Mouse (Mus musculus): ENCODE data around the gene Ggt1. TPM values are rescaled to one million over a fixed set of nuclear protein-coding genes. Genes with fewer than 3 reads are reported as not detected.

The Ggt1 gene
- polyA plus RNA-seq (2012; rRNA removed) = 3.8 and 4.7 TPM in 2 replicates

DNA sequence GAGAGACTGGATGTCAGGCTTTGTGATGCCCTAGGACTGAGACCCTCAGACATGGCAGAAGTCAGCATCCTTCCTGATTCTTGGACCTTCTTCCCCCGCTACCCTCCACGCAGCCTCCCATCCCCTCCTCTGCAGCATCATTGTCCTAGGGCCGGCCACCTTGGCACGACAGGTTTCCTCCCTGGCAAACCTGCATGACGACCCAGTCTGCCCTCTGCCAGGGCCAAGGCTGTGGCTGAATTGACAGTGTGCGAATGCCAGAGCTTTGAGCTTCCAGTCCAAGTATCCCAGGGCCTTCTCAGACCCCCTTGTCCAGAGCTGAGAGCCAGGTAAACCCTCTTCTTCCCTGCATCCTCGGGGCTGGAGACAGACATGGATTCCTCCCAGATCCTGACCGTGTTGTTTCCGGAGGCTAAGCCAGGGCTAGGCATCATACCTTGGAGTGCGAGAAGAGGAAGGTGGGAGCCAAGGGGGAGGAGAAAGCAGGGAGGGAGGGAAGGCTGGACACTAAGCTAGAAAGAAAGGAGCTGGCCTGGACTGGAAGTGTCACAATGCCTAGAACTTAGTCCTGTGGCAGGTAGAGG is at the start of gene Ggt1:
Ggt1 (plus strand) TSS at position 534 of the 584 bp plus-strand sequence.
- H3K4me1 ChIP-seq (ENCODE audit: control insufficient read depth, insufficient read depth, low read length) = 0 out of 2 replicates have a peak, but pooled peaks cover 3% of the 10 kb centered on the region
- TF ChIP-seq POLR2A (IDR thresholded peaks at IDR 0.05; ENCODE audit: extremely low read depth, insufficient read depth, low read length) (no peak), CTCF (IDR thresholded peaks at IDR 0.05; ENCODE audit: extremely low read depth, insufficient read depth, low read length) (no peak)
- H3K27ac ChIP-seq (ENCODE audit: insufficient read depth, low read length) = no peak within 1 kb of the TSS

DNA sequence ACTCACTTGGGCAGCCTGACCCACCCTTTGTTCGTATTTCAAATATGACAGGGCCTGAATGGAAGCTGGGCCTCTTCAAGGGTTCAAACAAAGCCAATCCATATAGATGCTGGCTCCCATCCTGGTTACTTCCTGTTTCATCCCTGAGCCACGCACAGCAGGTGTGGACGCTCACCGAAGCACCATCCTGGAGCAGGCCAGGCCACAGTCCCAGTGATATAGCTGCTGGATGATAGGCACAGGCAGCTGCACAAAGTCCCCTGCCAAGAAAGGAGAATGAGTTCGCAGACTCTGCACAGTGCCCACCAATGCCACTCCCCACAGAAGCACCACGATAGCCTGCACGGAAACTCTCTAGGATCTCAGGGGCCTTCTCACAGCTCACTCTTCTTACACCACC is 49.5 kb upstream of the Ggt1 start:
- H3K27ac ChIP-seq (ENCODE audit: insufficient read depth, low read length) = no peak overlapping the region
- peaks cover 7% of the 10 kb centered on the region; the same call in 1 of the 2 replicates for H3K4me1 ChIP-seq (ENCODE audit: control insufficient read depth, insufficient read depth, low read length)
- TF ChIP-seq CTCF (IDR thresholded peaks at IDR 0.05; ENCODE audit: extremely low read depth, insufficient read depth, low read length) = no peak
- TF ChIP-seq POLR2A (IDR thresholded peaks at IDR 0.05; ENCODE audit: extremely low read depth, insufficient read depth, low read length) = no peak
- no peak overlapping the region for H3K4me3 ChIP-seq (ENCODE audit: insufficient read depth, low read length)

More for the DNA sequence above, at the start of gene Ggt1:
- peak within 1 kb of the TSS; percentile 59; the same call in 1 of the 2 replicates for H3K4me3 ChIP-seq (ENCODE audit: insufficient read depth, low read length)

DNA sequence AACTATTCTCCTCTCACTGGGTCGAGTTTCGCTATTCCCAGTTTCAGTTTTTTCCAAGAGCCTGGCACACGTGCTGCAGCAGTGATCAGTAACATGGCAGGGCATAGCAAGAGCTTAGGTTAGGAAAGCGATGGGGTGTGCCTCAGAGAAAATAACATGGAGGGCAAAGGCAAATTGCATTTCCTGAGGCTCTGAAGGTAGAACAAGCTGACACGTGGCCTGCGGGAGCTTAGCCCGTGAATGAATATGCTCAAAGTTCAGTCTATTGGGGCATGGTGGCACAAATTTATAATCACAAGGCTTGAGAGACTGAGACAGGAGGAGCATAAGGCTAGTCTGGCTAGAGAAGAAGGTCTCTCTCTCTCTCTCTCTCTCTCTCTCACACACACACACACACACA is 48.6 kb upstream of the Ggt1 start:
- TF ChIP-seq POLR2A (IDR thresholded peaks at IDR 0.05; ENCODE audit: extremely low read depth, insufficient read depth, low read length) (no peak), CTCF (IDR thresholded peaks at IDR 0.05; ENCODE audit: extremely low read depth, insufficient read depth, low read length) (no peak)
- H3K27ac ChIP-seq (ENCODE audit: insufficient read depth, low read length) = no peak overlapping the region
- no peak overlapping the region for H3K4me3 ChIP-seq (ENCODE audit: insufficient read depth, low read length)
- peaks cover 7% of the 10 kb centered on the region; the same call in 1 of the 2 replicates for H3K4me1 ChIP-seq (ENCODE audit: control insufficient read depth, insufficient read depth, low read length)

DNA sequence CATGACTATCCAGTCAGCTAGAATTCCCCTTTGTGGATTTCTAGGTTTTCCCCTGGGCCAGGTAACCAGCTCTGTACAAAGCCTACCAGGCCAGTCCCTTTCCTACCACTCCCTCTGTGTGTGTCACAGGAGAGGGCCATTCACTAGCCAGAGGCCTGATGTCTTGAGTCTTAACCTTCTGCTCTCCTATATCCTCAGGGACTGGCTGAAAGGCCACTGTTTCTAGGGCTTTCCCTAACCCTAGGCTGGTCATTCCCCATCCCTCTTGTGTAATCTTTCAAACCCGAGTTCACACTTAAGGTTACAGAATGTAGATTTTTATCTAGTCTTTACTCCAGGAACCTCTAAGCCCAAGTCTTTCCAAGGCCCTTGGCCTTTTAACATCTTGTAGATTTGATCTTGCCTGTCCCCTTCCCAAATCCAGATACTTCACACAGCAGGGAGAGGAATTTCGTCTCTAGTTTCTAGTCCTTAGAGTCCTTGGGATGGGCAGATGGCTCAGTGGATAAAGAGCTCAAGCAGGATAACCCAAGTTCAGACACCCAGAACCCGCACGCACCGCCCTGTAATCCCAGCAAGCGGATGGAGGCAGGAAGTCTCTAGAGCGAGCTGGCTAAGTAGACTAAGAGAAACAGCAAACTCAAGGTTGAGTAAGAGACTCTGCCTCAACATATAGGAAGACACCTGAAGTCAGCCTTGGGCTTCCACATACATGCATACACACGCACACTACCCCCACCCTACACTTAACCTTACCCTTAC is 47.9 kb upstream of the Ggt1 start:
- Histone ChIP-seq H3K4me3 (ENCODE audit: insufficient read depth, low read length) (no peak overlapping the region), H3K4me1 (ENCODE audit: control insufficient read depth, insufficient read depth, low read length) (peaks cover 7% of the 10 kb centered on the region; the same call in 1 of the 2 replicates), H3K27ac (ENCODE audit: insufficient read depth, low read length) (no peak overlapping the region)
- TF ChIP-seq CTCF (IDR thresholded peaks at IDR 0.05; ENCODE audit: extremely low read depth, insufficient read depth, low read length) (no peak), POLR2A (IDR thresholded peaks at IDR 0.05; ENCODE audit: extremely low read depth, insufficient read depth, low read length) (no peak)

DNA sequence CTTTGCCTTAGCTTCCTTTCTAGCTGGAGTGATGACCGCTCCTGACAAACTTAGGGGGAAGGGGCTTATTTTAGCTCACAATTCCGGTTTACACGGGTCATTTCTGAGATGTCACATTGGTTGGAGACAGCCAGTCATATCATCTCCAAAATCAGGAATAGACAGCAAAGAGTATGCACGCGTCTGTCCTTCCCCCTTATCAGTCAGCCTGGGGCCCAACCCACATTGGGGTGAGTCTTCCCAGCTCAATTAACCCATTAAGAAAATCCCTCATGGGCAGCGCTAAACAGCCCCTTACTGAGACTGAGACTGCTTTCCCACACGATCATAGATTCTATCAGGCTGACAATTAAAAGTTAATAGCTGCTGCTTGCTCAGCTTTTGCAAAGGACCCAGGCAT is 47.0 kb upstream of the Ggt1 start:
- Histone ChIP-seq H3K27ac (ENCODE audit: insufficient read depth, low read length) (no peak overlapping the region), H3K4me3 (ENCODE audit: insufficient read depth, low read length) (no peak overlapping the region), H3K4me1 (ENCODE audit: control insufficient read depth, insufficient read depth, low read length) (peaks cover 9% of the 10 kb centered on the region; the same call in 1 of the 2 replicates)
- TF ChIP-seq POLR2A (IDR thresholded peaks at IDR 0.05; ENCODE audit: extremely low read depth, insufficient read depth, low read length) = no peak
- TF ChIP-seq CTCF (IDR thresholded peaks at IDR 0.05; ENCODE audit: extremely low read depth, insufficient read depth, low read length) = no peak

DNA sequence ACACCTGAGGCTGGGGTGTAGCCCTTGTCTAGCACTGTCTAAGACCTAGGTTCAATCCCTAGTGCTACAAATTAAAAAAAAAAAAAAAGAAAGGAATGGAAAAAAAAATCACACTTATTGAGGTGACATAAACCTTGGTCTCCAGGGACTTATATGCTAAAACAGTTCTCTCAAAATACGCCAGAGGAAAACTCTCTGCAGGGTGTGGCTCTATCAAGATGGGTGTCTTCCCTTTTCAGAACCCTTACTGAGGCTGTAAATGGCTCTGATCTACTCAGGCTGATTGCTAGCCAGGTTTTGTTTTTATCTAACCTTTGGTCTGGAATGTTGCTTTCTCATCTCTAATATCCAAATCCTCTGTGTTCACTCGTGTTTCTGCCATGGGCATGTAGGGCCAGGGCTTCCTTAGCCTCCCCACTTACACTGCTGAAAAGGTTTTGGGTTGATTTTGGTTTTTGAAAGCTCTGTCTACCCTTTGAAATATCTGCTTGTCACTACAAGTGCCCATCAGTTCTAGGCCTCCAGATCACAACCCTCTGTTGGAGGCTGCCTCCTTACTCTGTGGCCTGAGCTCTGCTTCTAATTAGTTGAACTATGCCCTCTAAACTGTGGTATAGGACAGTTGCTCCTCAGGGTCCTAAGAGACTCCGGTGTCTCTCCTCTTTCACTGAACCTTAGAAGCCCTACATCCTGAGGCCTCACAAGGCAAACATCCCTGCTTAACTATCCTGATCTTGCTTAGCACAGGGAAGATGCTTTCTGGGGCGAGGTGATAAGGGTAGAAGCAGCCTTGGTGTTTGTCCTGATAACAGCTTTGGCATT is 46.0 kb upstream of the Ggt1 start:
- H3K27ac ChIP-seq (ENCODE audit: insufficient read depth, low read length) = no peak overlapping the region
- H3K4me1 ChIP-seq (ENCODE audit: control insufficient read depth, insufficient read depth, low read length) = peaks cover 9% of the 10 kb centered on the region; the same call in 1 of the 2 replicates
- TF ChIP-seq POLR2A (IDR thresholded peaks at IDR 0.05; ENCODE audit: extremely low read depth, insufficient read depth, low read length) = no peak
- TF ChIP-seq CTCF (IDR thresholded peaks at IDR 0.05; ENCODE audit: extremely low read depth, insufficient read depth, low read length) = no peak
- H3K4me3 ChIP-seq (ENCODE audit: insufficient read depth, low read length) = no peak overlapping the region; the same call in 1 of the 2 replicates

DNA sequence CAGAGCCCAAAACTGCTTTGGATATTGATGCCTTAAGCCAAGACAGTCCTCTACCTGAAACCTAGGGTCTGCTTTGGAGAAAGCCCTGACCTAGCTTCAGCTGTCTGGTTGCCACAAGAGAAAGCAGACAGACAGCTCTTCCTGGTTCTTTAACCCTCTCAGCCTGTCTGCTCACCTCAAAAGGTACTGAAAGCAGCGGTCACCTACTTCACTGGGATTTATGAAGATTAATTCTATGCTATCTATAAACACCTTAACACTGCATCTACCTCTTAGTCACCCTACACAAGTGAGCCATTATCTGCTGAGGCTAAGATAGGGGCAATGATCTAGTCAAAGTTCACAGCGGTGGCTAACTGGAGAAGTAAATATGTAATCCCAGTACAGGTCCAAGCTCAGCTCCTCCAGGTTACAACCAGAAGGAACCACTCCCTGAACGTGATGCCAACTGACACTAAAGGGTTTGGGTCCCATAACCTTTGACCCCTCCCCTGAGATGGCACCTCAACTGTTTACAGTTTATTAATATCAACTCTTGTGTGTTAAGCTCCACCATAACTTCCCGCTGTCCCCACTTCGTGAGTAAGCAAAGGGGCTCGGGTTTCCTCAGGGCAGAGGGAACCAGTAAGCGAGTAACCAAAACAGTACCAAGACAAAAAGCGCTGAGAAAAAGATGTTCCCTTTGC is 45.2 kb upstream of the Ggt1 start:
- H3K27ac ChIP-seq (ENCODE audit: insufficient read depth, low read length) = no peak overlapping the region
- TF ChIP-seq CTCF (IDR thresholded peaks at IDR 0.05; ENCODE audit: extremely low read depth, insufficient read depth, low read length) = no peak
- peak overlapping the region; percentile 81 for H3K4me3 ChIP-seq (ENCODE audit: insufficient read depth, low read length)
- peaks cover 9% of the 10 kb centered on the region; the same call in 1 of the 2 replicates for H3K4me1 ChIP-seq (ENCODE audit: control insufficient read depth, insufficient read depth, low read length)

DNA sequence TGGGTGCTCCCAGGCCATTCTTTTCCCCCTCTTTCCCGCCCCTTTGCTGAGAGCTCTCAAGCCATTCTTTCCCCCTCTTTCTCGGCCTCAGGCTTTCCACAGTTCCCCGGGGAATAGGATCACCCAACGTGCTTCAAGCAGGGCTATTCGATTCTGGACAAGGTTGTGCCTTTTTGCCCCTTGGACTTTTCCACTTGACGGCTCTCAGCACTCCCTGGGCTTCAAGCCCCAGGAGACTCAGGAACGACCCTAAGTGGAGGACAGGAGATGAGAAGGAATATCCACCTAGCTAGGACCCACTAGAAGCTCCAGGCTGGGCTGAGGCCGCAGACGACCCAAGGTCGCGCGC is 44.7 kb upstream of the Ggt1 start:
- Histone ChIP-seq H3K27ac (ENCODE audit: insufficient read depth, low read length) (peak overlapping the region; percentile 96), H3K4me3 (ENCODE audit: insufficient read depth, low read length) (peak overlapping the region; percentile 81), H3K4me1 (ENCODE audit: control insufficient read depth, insufficient read depth, low read length) (peaks cover 9% of the 10 kb centered on the region; the same call in 1 of the 2 replicates)
- TF ChIP-seq POLR2A (IDR thresholded peaks at IDR 0.05; ENCODE audit: extremely low read depth, insufficient read depth, low read length) (no peak), CTCF (IDR thresholded peaks at IDR 0.05; ENCODE audit: extremely low read depth, insufficient read depth, low read length) (no peak)
